Mouse (Mus musculus): ENCODE data around the gene 2010111I01Rik.

GRCm38 (mm10) chr13:63127516-63127915 lies 162.8 kb downstream of the 2010111I01Rik start:
- no peak for TF ChIP-seq CTCF (IDR thresholded peaks at IDR 0.05; ENCODE audit: low read depth)
- TF ChIP-seq EP300 (IDR thresholded peaks at IDR 0.05; ENCODE audit: low read depth), result no peak

Measured in liver, embryonic 14.5 days (tissue).